Mouse (Mus musculus) limb, embryonic 13.5 days (tissue): ENCODE results near the gene Rhobtb1. TPM values are rescaled to one million over a fixed set of nuclear protein-coding genes. Genes with fewer than 3 reads are reported as not detected.

Source experiments
- ATAC-seq: fragments of 200-750 bp; cut with Nextera tagmentation; 2 replicates; pipeline ENCODE4 v1.8.0; 2017; ENCODE audit warnings: low read depth, moderate number of reproducible peaks, moderate TSS enrichment; ENCODE audit not compliant: low FRiP score
- H3K27ac ChIP-seq: fragments of 300-500 bp; sonication (generic); 2 replicates; pipeline ENCODE4 v1.5.1; 2015; ENCODE audit warnings: inconsistent platforms, mild to moderate bottlenecking, moderate library complexity
- H3K27me3 ChIP-seq: fragments of 300-500 bp; sonication (generic); 2 replicates; pipeline ENCODE4 v1.6.1; 2015; ENCODE audit warnings: mild to moderate bottlenecking, inconsistent platforms
- H3K36me3 ChIP-seq: fragments of 300-500 bp; sonication (generic); 2 replicates; pipeline ENCODE4 v1.6.1; 2015; ENCODE audit warnings: inconsistent platforms, mild to moderate bottlenecking, moderate library complexity
- H3K4me1 ChIP-seq: fragments of 300-500 bp; sonication (generic); 2 replicates; pipeline ENCODE4 v1.6.1; 2015; ENCODE audit warnings: inconsistent platforms
- H3K4me2 ChIP-seq: fragments of 300-500 bp; sonication (generic); replicated peaks from 2 replicates; pipeline ENCODE4 v1.6.1; 2015; ENCODE audit warnings: inconsistent platforms, mild to moderate bottlenecking, moderate library complexity
- H3K4me3 ChIP-seq: fragments of 300-500 bp; sonication (generic); 2 replicates; pipeline ENCODE4 v1.5.1; 2015; ENCODE audit warnings: moderate library complexity, mild to moderate bottlenecking, inconsistent platforms
- H3K9ac ChIP-seq: fragments of 300-500 bp; sonication (generic); 2 replicates; pipeline ENCODE4 v1.6.1; 2015; ENCODE audit warnings: mild to moderate bottlenecking, inconsistent platforms
- H3K9me3 ChIP-seq: fragments of 300-500 bp; sonication (generic); 2 replicates; pipeline ENCODE4 v1.6.1; 2016; ENCODE audit warnings: inconsistent platforms
- WGBS: fragments of 180-500 bp; shearing (Covaris S2); methylation state at CpG from one replicate; pipeline ENCODE4 v1.1.7; 2015; 5-methylcytosine and 5-hydroxymethylcytosine counted together
- polyA plus RNA-seq: library from polyadenylated mRNA; unstranded; fragments of >200 nt; fragmentation: Nextera tagmentation; extraction: Ambion mirVana; gene quantifications from 2 replicates; pipeline ENCODE4 v1.2.1, GENCODE M21; 2015

Rhobtb1 gene
- polyA plus RNA-seq, 1 experiment from 2014 or later: 36.7 TPM

DNA sequence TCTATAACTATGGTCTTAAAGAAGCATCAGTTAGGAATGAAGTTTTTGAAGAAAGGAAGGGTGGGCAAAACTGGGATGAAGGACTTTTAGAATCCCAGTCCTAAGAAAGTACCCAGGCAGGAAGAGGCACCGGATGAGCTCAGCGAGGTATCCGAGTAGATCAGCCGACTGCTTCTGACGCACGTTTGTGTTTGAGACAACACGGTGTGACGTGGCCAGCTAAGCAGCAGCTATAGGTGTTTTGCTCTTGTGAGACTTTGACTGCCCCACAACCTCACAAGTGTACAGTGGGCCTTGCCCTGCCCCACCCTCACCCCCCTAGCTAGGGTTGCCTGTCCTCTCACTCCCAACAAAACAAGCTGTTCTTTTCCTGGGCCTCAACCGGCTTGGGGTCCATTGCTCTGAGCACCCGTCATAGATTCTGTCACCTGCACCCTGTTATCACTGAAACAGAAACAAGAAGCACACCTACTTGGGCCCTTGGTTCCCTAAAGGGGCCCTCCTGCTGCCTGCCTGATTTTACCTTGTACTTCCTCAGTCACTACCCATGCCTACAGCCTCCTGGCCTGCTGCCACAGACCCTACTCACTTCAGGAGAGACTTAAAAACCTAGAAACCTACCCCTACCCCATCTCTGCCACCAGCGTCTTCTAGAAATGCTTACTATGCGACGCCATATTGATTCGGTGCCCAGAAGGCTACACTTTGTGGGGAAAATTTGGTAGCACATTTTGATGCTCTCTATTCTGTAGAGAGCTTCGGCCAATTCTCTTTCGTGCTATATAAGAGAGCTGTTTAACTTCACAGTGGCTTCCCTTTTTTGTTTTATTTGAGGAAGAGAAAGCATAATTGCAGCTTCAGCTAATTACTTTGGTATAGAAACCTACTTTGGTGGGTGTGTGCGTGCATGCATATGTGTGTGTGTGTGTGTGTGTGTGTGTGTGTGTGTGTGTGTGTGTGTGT lies 101.2 kb downstream of the Rhobtb1 start:
- Histone ChIP-seq H3K9me3 (no peaks in the 10 kb centered on the region), H3K4me3 (no peak overlapping the region), H3K27me3 (no peaks in the 10 kb centered on the region), H3K36me3 (peaks cover 27% of the 10 kb centered on the region), H3K27ac (peak overlapping the region; percentile 85), H3K4me1 (peaks cover 35% of the 10 kb centered on the region), H3K9ac (no peak overlapping the region), H3K4me2 (no peak overlapping the region)
- WGBS: 84% methylated on average over 17 of the region's 17 CpGs
- ATAC-seq: no peak

DNA sequence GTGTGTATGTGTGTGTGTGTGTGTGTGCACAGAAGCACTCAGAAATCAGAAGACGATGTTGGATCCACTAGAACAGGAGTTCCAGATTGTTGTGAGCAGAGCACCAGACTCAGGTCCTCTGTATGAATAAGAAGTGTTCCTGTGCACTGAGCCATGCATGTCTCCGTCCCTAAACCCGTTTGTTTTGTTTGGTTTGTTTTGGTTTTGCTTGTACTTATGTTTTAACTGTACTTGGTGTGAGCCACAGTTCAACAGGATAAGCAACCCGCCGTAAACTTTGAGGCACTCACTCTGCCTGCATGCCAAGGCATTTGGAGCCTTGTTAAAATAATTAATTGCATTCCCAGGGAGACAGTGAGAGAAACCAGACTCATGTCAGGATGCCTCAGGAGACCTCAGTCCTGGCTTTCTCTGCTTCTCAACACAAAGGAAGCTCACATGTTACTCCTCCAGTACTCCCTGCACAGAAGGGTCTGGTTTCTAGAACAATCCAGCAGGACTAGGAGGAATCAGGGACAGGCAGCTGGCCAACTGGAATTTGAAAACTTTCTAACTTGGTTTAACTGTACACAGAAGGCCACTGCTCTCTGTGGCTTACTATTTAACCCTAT lies 101.9 kb downstream of the Rhobtb1 start:
- ATAC-seq: peak; percentile 90

DNA sequence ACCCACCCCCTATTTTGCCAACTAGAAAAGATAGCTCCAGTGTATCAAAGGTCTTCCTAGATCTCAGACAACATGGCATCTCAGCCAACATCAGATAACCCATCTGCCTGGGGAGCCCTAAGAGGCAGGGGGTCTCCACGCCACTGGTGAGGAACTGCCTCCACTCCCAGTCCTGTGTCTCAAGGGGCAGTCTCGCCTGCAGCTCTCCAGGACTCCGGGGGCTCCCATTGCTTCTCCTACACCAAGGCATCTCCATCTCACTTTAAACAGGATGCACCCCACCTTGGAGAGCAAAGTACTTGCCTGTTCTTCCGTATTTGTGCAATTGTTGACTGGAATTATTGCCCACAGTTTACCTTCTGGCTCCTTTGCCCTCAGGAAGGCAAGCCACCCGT lies 102.4 kb downstream of the Rhobtb1 start:
- H3K4me3 ChIP-seq: no peak overlapping the region
- H3K27ac ChIP-seq: peak overlapping the region; percentile 85
- H3K4me1 ChIP-seq: peaks cover 29% of the 10 kb centered on the region
- 0 out of 2 replicates have a peak, but pooled peaks have one; percentile 13 for ATAC-seq
- 50% methylated on average over 5 of the region's 5 CpGs for WGBS
- no peak overlapping the region for H3K4me2 ChIP-seq
- H3K27me3 ChIP-seq: no peaks in the 10 kb centered on the region
- no peak overlapping the region for H3K9ac ChIP-seq
- H3K9me3 ChIP-seq: no peaks in the 10 kb centered on the region
- H3K36me3 ChIP-seq: peaks cover 27% of the 10 kb centered on the region

More for the DNA sequence above, 101.9 kb downstream of the Rhobtb1 start:
- Histone ChIP-seq H3K27ac (peak overlapping the region; percentile 85), H3K9ac (no peak overlapping the region), H3K4me3 (no peak overlapping the region), H3K4me2 (no peak overlapping the region), H3K9me3 (no peaks in the 10 kb centered on the region), H3K36me3 (peaks cover 31% of the 10 kb centered on the region), H3K4me1 (peaks cover 34% of the 10 kb centered on the region), H3K27me3 (no peaks in the 10 kb centered on the region)
- 13% methylated on average over 5 of the region's 5 CpGs for WGBS

DNA sequence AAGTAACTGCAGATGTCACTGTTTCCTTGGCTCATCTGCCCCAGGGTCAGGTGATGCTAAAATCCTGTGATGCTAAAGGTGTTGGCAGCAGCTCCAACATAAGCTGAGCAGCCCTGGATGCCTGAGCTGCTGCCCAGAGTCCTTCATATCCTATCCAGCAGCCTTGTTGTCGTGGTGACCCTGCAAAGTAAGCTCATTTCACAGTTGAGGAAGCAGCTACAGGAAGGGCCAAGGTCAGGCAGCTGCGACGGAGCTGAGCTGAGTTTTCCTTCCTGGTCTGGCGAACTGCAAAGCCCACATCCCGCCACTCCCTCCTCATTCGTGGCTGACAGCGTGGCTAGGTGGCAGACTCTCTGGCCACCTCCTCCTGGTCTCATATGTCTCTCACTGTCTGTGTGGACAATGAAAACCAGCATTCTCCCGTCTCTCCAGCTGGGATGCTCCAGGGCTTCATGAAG lies 103.2 kb downstream of the Rhobtb1 start:
- no peak overlapping the region for H3K4me3 ChIP-seq
- no peaks in the 10 kb centered on the region for H3K27me3 ChIP-seq
- no peak overlapping the region for H3K4me2 ChIP-seq
- ATAC-seq: no peak
- H3K4me1 ChIP-seq: peaks cover 28% of the 10 kb centered on the region
- H3K27ac ChIP-seq: peak overlapping the region; percentile 85
- 26% methylated on average over 8 of the region's 8 CpGs for WGBS
- no peak overlapping the region for H3K9ac ChIP-seq
- peaks cover 22% of the 10 kb centered on the region for H3K36me3 ChIP-seq
- no peaks in the 10 kb centered on the region for H3K9me3 ChIP-seq

DNA sequence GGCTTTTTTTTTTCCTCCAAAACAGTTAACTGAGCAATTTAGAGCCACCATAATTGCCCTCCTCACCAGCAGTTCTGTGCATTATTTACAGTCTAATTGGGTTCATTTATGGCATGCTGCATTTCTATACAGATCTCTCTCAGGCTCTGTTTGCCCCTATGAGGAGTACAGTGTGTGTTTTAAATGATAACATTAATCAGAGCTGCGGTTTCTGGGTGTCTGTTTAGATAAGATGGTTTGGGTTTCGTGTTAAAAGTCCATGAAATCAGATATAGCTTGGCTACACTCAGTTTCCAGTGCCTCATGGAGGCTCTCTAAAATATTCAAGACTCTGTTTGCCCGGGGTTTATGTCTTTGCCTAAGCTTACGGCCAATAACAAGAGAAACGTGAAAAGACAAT lies 104.4 kb downstream of the Rhobtb1 start:
- Histone ChIP-seq H3K36me3 (peaks cover 19% of the 10 kb centered on the region), H3K4me3 (no peak overlapping the region), H3K4me1 (peaks cover 28% of the 10 kb centered on the region), H3K9ac (no peak overlapping the region), H3K4me2 (no peak overlapping the region), H3K9me3 (no peaks in the 10 kb centered on the region), H3K27ac (no peak overlapping the region), H3K27me3 (no peaks in the 10 kb centered on the region)
- 56% methylated on average over 5 of the region's 5 CpGs for WGBS
- no peak for ATAC-seq

DNA sequence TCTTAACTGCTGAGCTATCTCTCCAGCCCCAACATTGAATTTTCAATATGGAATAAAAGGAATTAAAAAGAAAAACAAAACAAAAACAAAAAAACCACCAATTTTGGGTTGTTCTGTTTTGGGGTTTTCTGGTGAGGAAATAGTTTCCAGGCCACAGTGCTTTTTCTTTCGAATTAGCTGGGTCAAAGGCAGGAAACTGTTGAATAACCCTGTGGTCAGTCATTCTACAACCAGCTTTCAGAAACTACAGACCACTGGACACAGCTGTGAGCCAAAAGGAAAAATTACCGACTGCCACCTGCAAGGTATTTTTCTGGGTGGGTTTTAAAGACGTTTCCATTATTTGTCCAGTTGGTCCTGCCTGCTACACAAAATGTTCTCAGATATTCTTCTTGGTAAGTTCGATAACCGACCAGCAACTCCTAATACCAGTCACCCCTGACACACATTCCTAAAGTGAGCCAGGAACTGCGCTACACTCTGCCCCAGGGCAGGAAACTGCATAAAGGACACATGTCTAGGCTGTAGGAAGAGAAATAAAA lies 106.4 kb downstream of the Rhobtb1 start:
- H3K9ac ChIP-seq: no peak overlapping the region
- no peak overlapping the region for H3K4me3 ChIP-seq
- ATAC-seq: no peak
- no peak overlapping the region for H3K27ac ChIP-seq
- H3K4me1 ChIP-seq: peaks cover 32% of the 10 kb centered on the region
- 62% methylated on average over 6 of the region's 6 CpGs for WGBS
- peaks cover 20% of the 10 kb centered on the region for H3K36me3 ChIP-seq
- H3K9me3 ChIP-seq: no peaks in the 10 kb centered on the region
- no peaks in the 10 kb centered on the region for H3K27me3 ChIP-seq
- no peak overlapping the region for H3K4me2 ChIP-seq

DNA sequence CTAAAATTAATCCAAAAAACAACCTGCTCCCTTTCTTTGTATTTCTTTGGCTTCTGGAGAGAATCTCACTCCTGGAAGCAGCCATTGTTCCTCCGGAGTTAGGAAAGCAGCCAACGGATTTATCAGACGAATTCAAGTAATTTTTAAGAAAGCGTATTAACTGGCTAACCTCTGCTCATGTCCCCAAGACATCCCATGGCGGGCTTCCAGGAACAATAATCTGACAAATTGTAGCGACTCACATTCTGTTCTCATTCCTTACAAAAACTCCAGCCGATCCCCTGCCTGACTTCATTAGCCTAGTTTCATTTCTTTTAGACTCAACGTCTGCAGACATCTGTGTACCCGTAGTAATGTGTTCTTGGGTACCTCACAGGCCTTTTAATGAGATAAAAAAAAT lies 107.4 kb downstream of the Rhobtb1 start:
- Histone ChIP-seq H3K27ac (no peak overlapping the region), H3K4me3 (no peak overlapping the region), H3K36me3 (peaks cover 20% of the 10 kb centered on the region), H3K4me2 (no peak overlapping the region), H3K4me1 (peaks cover 31% of the 10 kb centered on the region), H3K27me3 (no peaks in the 10 kb centered on the region), H3K9me3 (no peaks in the 10 kb centered on the region), H3K9ac (no peak overlapping the region)
- whole genome bisulfite sequencing: 63% methylated on average over 9 of the region's 9 CpGs
- no peak for ATAC-seq

DNA sequence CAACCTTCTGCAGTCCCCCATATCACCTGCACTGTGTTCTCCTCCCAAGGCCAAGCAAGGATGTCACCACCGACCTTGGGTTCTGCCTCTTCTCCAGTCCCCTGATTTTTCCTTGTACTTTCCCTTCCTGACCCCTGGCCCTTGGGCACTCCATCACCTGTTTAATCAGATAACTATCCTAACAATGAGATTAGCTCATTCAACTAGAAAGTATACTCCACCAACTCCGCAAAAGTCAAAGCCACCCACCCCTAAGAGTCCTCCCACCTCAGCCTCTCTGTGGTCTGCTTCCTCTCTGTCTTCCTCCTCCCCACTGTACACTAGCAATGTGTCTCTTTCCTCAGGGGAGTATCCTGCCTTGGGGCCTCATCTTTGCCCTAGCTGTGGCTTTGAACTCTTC lies 107.9 kb downstream of the Rhobtb1 start:
- Histone ChIP-seq H3K27ac (no peak overlapping the region), H3K4me3 (no peak overlapping the region), H3K9ac (no peak overlapping the region), H3K27me3 (no peaks in the 10 kb centered on the region), H3K4me2 (no peak overlapping the region), H3K36me3 (peaks cover 20% of the 10 kb centered on the region), H3K9me3 (no peaks in the 10 kb centered on the region), H3K4me1 (peaks cover 30% of the 10 kb centered on the region)
- no peak for ATAC-seq
- WGBS: 66% methylated on average over 2 of the region's 2 CpGs

DNA sequence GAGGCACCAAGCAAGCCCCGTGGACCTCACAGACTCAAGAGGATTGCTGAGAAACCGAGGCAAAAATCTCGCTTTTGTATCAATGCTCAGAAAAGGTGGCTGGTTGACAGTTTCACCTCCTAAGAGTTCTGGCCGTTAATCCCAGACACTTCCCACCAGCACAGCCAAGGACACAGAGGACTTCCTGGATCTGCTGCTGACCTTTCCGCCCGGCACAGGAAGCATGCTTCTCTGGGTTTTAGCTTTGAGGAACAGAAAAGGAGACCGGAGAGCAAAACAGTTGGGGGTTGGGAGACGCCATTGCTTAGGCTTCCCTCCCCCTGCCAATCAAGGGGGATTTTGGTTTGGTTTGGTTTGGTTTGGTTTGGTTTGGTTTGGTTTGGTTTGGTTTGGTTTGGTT lies 108.7 kb downstream of the Rhobtb1 start:
- Histone ChIP-seq H3K4me2 (no peak overlapping the region), H3K9ac (no peak overlapping the region), H3K9me3 (no peaks in the 10 kb centered on the region), H3K36me3 (peaks cover 20% of the 10 kb centered on the region), H3K27me3 (no peaks in the 10 kb centered on the region), H3K4me3 (no peak overlapping the region), H3K4me1 (peaks cover 28% of the 10 kb centered on the region), H3K27ac (no peak overlapping the region)
- 89% methylated on average over 8 of the region's 8 CpGs for WGBS
- ATAC-seq: no peak

DNA sequence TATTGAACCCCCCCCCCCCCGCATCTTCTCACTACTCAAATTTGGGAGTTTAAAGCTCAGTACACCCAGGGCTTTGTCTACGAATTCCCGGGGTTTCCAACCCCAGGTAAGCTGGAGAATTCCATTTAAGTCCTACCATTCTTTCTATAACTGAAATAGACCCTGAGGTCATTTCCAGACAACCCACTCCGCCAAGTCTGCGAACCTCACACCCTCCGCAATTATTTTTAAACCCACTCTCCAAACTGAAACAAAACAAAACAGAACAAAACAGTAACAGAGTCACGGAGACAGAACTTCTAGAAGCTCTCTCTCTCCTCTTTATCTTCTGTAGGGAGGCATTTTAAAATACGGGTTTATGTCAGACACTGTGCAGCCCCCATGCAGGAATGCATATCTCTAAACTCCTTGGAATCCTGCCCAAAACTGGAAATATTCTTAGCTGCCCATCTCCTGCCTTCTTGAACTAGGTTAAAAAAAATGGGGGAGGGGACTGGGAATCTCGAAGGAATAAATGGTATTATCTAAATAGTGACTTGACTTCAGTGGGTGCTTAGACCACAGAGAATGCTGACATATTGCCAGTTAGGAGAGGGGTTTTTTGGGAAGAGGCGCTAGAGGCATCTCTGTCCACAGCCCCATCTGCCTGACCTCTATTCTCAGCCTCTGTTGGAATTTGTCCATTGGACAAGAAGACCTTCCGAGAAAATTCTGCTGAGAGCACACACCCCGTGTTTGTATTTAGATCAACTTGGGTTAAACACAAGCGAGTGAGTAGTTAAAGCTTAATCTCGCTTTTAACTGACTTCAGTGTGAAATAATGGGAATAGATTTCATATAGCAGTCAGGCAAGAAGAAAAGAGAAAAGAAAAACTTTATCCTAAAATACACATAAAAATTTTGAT lies 111.9 kb downstream of the Rhobtb1 start:
- Histone ChIP-seq H3K4me1 (peaks cover 35% of the 10 kb centered on the region), H3K9me3 (no peaks in the 10 kb centered on the region), H3K9ac (no peak overlapping the region), H3K27ac (no peak overlapping the region; the same call in 1 of the 2 replicates), H3K36me3 (peaks cover 28% of the 10 kb centered on the region), H3K4me2 (no peak overlapping the region), H3K27me3 (no peaks in the 10 kb centered on the region), H3K4me3 (no peak overlapping the region)
- no peak for ATAC-seq
- WGBS: 66% methylated on average over 14 of the region's 14 CpGs

DNA sequence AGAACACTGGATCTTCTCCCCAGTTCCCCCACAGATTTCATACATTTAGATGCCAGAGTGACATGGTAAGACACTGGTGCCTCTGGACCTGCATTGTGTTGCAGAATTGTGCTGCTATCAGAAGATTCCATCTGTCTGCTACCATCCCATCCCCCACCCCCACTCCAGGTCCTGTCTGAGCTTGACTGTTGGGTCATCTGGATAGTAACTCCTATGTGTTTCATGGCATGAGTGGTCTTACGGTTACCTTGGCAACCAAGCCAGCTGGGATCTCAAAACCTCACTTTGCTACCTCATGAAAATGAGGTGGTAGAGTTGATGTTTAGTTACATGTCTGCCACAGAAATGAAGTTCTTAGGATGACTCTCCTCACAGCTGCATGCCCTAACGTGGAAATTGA lies 112.7 kb downstream of the Rhobtb1 start:
- Histone ChIP-seq H3K27ac (no peak overlapping the region), H3K9me3 (no peaks in the 10 kb centered on the region), H3K4me3 (no peak overlapping the region), H3K36me3 (peaks cover 34% of the 10 kb centered on the region), H3K4me2 (no peak overlapping the region), H3K9ac (no peak overlapping the region), H3K27me3 (no peaks in the 10 kb centered on the region), H3K4me1 (peaks cover 35% of the 10 kb centered on the region)
- 70% methylated on average over 2 of the region's 2 CpGs for WGBS
- ATAC-seq: no peak
